Mouse (Mus musculus): ENCODE results near the gene Tha1.

GRCm38 (mm10) chr11:117882208-117882607 is 8.9 kb upstream of the Tha1 start:
- TF ChIP-seq CTCF (IDR thresholded peaks at IDR 0.05) (no peak), POLR2A (IDR thresholded peaks at IDR 0.05; ENCODE audit: insufficient read depth, low read depth, low read length) (no peak)

All from heart, adult 2 months (tissue).